Mouse (Mus musculus) heart, postnatal 0 days (tissue): Measurements from ENCODE around the gene Epc2.

Experiments used
- CTCF ChIP-seq: IDR thresholded peaks from 2 replicates; pipeline ENCODE4 v1.5.1; 2016; ENCODE audit warnings: antibody characterized with exemption, control low read depth, low read depth
- EP300 ChIP-seq: IDR thresholded peaks from 2 replicates; pipeline ENCODE4 v1.6.1; 2016; ENCODE audit warnings: antibody characterized with exemption, low read depth

- TF ChIP-seq CTCF (no peak), EP300 (no peak)
Observed at GRCm38 (mm10) chr2:49522578-49522977, 71.3 kb downstream of the Epc2 start.
